Mouse (Mus musculus) liver, adult 2 months (tissue): ENCODE results near the gene 2900011O08Rik.

Source experiments
- CTCF ChIP-seq: fragments of 200-500 bp; IDR thresholded peaks from 2 replicates; pipeline ENCODE4 v1.5.1; 2011; ENCODE audit warnings: low read depth, low read length, control low read depth
- POLR2A ChIP-seq: fragments of 200-500 bp; IDR thresholded peaks from 2 replicates; pipeline ENCODE4 v1.6.1; 2011; ENCODE audit warnings: low read length, control low read depth; ENCODE audit not compliant: insufficient read depth; ENCODE audit errors: extremely low read depth

GRCm38 (mm10) chr16:14059869-14060268 is 73.5 kb downstream of the 2900011O08Rik start:
- TF ChIP-seq POLR2A, result no peak
- no peak for TF ChIP-seq CTCF
